Mouse (Mus musculus): Measurements from ENCODE around the gene Mei4.

Gene Mei4

GRCm38 (mm10) chr9:81863181-81863887, at the start of gene Mei4:
Gene Mei4, plus strand, starts transcription at chr9:81863670.
- peak; percentile 72 for DNase-seq (ENCODE audit: low spot score)

- no peak for DNase-seq (ENCODE audit: low spot score)
Measured at GRCm38 (mm10) chr9:81819715-81820373, 43.6 kb upstream of the Mei4 start.

- DNase-seq (ENCODE audit: low spot score) = no peak
Measured at GRCm38 (mm10) chr9:81827560-81827959, 35.9 kb upstream of the Mei4 start.

- no peak for DNase-seq (ENCODE audit: low spot score)
Measured at GRCm38 (mm10) chr9:81834056-81834455, 29.4 kb upstream of the Mei4 start.

- no peak for DNase-seq (ENCODE audit: low spot score)
Measured at GRCm38 (mm10) chr9:81858861-81859260, 4.6 kb upstream of the Mei4 start.

- no peak for DNase-seq (ENCODE audit: low spot score)
Measured at GRCm38 (mm10) chr9:81863888-81864234, 391 bp downstream of the Mei4 start.

- DNase-seq (ENCODE audit: low spot score) = no peak
Measured at GRCm38 (mm10) chr9:81866032-81866431, 2.6 kb downstream of the Mei4 start.

- no peak for DNase-seq (ENCODE audit: low spot score)
Measured at GRCm38 (mm10) chr9:81921456-81921855, 58.0 kb downstream of the Mei4 start.

GRCm38 (mm10) chr9:81924744-81925143, 61.3 kb downstream of the Mei4 start:
- DNase-seq (ENCODE audit: low spot score) = no peak

- DNase-seq (ENCODE audit: low spot score) = no peak
Measured at GRCm38 (mm10) chr9:81940533-81940932, 77.1 kb downstream of the Mei4 start.

- no peak for DNase-seq (ENCODE audit: low spot score)
Measured at GRCm38 (mm10) chr9:81945624-81946023, 82.2 kb downstream of the Mei4 start.

GRCm38 (mm10) chr9:81956858-81957257, 93.4 kb downstream of the Mei4 start:
- DNase-seq (ENCODE audit: low spot score) = no peak

GRCm38 (mm10) chr9:81957842-81958241, 94.4 kb downstream of the Mei4 start:
- DNase-seq (ENCODE audit: low spot score) = no peak

GRCm38 (mm10) chr9:81966765-81967164, 103.3 kb downstream of the Mei4 start:
- DNase-seq (ENCODE audit: low spot score) = no peak

- no peak for DNase-seq (ENCODE audit: low spot score)
Measured at GRCm38 (mm10) chr9:81968935-81969334, 105.5 kb downstream of the Mei4 start.

- DNase-seq (ENCODE audit: low spot score) = no peak
Measured at GRCm38 (mm10) chr9:81982461-81982860, 119.0 kb downstream of the Mei4 start.

- no peak for DNase-seq (ENCODE audit: low spot score)
Measured at GRCm38 (mm10) chr9:82012991-82013390, 149.5 kb downstream of the Mei4 start.

GRCm38 (mm10) chr9:82042515-82043056, 179.1 kb downstream of the Mei4 start:
- DNase-seq (ENCODE audit: low spot score) = no peak

GRCm38 (mm10) chr9:82044517-82044916, 181.0 kb downstream of the Mei4 start:
- no peak for DNase-seq (ENCODE audit: low spot score)

GRCm38 (mm10) chr9:82073832-82074231, 210.4 kb downstream of the Mei4 start:
- no peak for DNase-seq (ENCODE audit: low spot score)

- no peak for DNase-seq (ENCODE audit: low spot score)
Measured at GRCm38 (mm10) chr9:82075270-82075669, 211.8 kb downstream of the Mei4 start.

- no peak for DNase-seq (ENCODE audit: low spot score)
Measured at GRCm38 (mm10) chr9:82096409-82096808, 232.9 kb downstream of the Mei4 start.

GRCm38 (mm10) chr9:82114865-82115264, 251.4 kb downstream of the Mei4 start:
- no peak for DNase-seq (ENCODE audit: low spot score)

- no peak for DNase-seq (ENCODE audit: low spot score)
Measured at GRCm38 (mm10) chr9:82136119-82136518, 272.6 kb downstream of the Mei4 start.
